Mouse (Mus musculus) regulatory T cell (primary cell): ENCODE results near the gene Itgb3.

Experiments used
- in situ Hi-C: fragments of 300-600 bp; cut with MboI, MseI; formaldehyde crosslinking; loops from one replicate; pipeline ENCODE4 v1.15.1; 2025; ENCODE audit warnings: high pct_unique_total_duplicates

Itgb3 gene

GRCm38 (mm10) chr11:104619084-104620022 lies 11.6 kb downstream of the Itgb3 start:
- in situ Hi-C loops: loop anchor here (25.0 kb wide), 1 partner anchor 1907 kb away; no protein-coding TSS in a partner anchor

DNA sequence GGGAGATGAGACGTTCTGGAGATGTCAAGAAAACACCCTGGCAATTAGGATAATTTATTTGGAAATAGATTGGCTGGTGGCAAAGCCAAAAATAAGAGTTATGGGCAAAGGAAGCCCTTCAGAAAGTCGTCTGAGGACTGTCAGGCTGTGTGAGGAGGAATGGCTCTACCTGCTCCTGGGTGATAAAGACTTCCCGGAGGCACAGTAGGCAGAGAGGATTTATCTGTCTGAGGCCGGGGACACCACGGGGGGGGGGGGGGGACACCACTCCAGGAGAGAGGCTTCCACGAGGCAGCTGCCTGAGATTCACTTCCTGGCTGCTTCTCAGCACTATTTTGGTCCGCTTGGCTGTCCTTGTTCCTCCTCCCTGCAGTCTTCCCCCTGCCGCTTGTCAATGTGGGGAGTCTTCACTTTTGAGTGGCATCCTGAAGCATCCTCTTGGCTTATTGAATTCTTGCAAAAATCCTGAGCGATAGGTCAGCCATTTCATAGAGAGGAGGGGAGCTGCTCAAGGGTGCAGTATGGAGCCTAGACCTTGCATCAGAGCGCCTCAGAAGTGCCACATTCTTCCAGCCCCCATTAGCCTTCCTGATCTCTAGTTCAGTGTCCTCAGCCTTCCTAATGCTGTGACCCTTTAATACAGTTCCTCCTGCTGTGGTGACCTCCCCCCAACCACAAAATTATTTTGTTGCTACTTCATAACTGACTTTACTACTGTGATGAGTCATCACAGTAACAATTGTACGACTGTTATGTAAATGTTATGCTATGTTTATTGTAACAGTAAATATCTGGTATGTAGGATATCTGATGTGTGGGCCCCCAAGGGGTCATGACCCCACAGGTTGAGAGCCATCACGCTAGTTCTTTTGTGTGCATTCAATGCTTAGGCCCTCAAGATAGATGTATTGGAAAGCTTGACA lies 14.5 kb downstream of the Itgb3 start:
- in situ Hi-C loops: loop anchor here (25.0 kb wide), 1 partner anchor 1910 kb away; no protein-coding TSS in a partner anchor

GRCm38 (mm10) chr11:104624791-104625391 lies 17.1 kb downstream of the Itgb3 start:
- in situ Hi-C loops: loop anchor here (25.0 kb wide), 1 partner anchor 1913 kb away; no protein-coding TSS in a partner anchor

- in situ Hi-C loops: no loop called here
Measured at GRCm38 (mm10) chr11:104625453-104626402, 17.9 kb downstream of the Itgb3 start.

GRCm38 (mm10) chr11:104626635-104627034 lies 18.8 kb downstream of the Itgb3 start:
- in situ Hi-C loops: no loop called here

DNA sequence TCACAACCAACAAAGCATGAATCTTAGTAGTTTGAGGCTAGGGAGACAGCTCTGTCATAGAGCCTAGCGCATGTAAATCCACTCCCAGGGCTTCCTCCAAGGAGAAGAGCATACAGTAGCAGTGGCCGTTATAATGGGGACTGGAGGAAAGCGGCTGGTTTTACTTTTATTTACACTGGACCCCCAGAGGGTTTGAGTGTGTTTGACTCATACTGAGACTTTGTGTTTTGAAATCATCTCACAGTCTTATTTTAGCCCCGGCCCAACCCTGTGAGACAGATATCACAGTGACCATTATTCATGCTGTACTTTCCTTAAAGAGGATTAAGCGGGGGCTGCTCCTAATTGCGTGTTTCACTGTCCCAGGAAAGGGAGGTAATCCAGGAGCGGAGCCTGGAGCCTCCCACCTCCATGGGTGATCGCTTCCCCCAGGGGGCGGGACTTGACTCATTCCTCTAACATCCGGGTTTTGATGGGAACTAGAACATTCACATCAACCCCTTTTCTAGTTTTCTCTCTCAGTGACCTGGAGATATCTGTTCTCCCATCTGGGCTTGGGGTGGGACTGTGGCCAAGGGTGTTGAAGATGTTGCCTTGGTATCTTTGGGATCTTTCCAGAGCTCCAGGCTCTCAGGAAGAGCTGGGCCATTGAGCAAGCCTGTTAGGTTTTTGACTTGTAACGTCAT lies 20.0 kb downstream of the Itgb3 start:
- in situ Hi-C loops: no loop called here

- in situ Hi-C loops: no loop called here
Measured at GRCm38 (mm10) chr11:104628566-104628965, 20.8 kb downstream of the Itgb3 start.

- in situ Hi-C loops: no loop called here
Measured at GRCm38 (mm10) chr11:104630185-104630835, 22.5 kb downstream of the Itgb3 start.

DNA sequence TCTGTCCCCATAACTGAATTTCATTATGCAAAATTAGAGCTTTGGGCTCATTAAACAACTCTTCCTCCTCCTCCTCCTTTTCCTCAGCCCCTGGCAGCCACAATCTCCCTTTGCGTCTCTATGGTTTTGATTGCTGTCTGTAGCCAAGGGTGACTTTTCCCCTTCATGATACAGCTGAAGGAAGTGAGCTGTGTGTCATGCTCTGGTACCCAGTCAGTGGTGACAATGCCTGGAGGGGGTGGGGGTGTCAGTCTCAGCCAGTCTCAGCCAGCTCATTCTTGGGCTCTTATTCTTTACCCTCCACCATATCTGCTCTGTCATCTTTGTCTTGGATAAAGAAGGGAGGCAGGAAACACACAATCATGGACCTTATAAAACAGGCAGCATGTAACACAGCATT lies 23.5 kb downstream of the Itgb3 start:
- in situ Hi-C loops: no loop called here

GRCm38 (mm10) chr11:104637010-104637409 lies 29.2 kb downstream of the Itgb3 start:
- in situ Hi-C loops: no loop called here

GRCm38 (mm10) chr11:104638006-104638405 lies 30.2 kb downstream of the Itgb3 start:
- in situ Hi-C loops: no loop called here

DNA sequence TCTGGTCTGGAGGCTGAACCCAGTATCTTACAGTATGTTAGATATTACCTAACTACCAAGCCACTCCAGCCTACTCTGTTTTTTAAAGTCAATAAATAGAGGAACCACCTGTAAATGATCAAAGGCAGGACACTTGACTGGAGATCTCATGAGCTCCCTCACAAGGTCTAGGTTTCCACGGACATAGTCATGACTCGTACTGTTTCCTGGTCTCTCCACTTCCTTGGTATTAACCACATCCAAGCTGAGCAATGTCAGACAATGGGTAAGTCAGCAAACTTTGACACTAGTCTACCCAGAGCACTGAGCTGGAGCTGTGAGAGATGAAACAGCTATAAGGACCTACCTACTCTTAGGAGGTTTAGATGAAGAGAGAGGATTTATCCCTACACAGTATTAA lies 31.1 kb downstream of the Itgb3 start:
- in situ Hi-C loops: no loop called here

DNA sequence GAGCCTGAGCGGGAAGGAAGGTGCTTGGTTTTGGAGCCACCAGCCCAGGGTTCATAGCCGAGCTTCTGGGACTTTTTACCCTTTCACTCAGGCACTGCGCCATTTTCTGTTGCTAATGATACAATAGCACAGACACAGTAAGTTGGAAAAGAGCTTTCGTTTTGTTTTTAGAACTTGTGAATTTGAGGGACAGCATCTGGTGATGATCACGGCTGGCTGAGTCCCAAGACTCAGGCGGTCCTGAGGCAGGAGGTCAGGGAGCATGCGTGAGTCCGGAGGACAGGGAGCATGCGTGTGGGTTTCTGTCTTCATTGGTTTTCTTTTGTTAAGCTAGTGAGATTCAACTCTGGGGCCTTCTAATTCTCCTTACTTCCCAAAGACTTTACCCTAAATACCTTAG lies 31.8 kb downstream of the Itgb3 start:
- in situ Hi-C loops: no loop called here

- in situ Hi-C loops: no loop called here
Measured at GRCm38 (mm10) chr11:104640894-104641293, 33.1 kb downstream of the Itgb3 start.

DNA sequence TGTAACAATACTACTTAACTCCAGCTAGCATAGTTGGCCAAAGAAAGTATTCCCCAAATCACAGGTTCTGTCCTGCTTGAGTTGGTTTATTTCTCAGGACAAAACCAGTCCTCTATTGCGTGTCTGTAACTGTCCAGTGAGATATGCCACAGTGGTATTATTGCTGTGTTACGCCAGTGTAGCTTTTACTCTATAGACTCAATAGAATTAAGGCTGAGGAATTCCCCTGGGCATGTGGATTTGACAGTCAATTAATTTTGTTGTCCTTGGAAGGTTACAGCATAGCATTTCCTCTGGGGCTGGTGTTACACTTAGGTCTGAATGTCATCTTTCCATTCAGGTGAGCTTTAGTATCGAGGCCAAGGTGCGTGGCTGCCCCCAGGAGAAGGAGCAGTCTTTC lies 35.4 kb downstream of the Itgb3 start:
- in situ Hi-C loops: no loop called here

GRCm38 (mm10) chr11:104645402-104645801 lies 37.6 kb downstream of the Itgb3 start:
- in situ Hi-C loops: no loop called here

DNA sequence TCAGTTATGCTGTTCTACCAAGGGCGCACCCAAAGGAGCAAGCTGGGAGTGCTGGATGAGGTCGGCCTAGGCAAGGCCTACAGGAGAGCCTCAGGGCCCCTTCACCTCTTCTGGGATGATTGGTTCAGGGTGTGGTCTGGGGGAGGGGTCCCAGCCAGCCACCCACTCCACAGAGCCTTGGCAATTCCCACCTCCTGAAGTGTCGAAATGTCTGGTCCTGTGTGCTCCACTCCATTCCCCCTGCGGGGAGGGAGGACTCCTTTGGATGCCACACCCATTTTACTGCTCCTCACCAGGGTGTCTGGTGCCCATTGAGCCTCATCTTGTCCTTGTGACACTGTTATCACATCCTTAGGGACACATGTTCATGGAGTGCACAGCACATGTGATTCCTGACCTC lies 38.4 kb downstream of the Itgb3 start:
- in situ Hi-C loops: no loop called here

DNA sequence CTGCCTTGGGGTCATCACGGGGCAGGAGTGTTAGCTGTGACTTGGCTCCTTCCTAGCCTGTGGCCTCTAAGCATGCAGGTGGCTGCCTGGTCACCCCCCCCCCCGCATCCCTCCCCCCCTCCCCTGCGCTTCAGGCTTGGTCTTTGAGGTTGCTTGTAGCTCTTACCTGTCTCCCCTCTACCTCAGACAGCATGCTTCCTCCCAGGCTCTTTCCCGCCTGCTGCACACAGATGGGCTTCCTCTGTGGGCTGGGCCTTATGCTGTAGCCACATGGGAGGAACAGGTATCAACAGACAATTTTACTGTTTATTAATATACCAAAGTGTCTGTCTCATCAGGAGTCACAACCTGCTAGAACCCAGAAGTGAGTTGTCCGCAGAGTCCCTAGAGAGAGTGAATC lies 38.8 kb downstream of the Itgb3 start:
- in situ Hi-C loops: no loop called here

DNA sequence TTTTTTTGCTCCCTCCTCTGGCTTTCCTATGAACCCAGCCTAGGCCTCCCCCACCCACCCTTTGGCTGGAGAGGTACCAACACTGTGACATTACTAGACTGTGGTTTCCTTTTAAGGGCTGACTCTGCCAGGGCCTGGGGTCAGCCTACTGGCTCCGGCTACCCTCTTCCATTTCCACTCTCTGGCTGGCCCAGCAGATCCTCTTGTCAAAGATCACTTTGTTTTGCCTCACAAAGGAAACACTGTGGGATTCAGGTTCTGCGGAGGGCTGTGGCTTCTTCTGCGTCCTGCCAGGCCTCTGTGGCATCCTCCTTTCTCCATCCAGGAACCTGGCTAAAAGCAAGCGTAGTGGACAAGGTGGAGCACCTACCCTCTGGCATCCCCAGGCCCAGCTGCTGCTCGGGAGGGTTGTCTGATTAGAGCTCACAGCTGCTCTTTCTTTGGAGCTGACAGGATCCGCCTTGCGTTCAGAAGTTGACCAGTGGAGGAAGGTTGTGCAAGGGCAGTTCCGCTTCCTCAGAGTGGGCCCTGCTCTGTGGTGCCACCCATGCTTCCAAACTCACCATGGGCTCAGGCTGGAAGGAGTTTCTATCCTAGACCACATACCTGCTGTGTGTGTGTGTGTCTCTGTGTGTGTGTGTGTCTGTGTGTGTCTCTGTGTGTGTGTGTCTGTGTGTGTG lies 39.5 kb downstream of the Itgb3 start:
- in situ Hi-C loops: no loop called here
